Mouse (Mus musculus) bone marrow macrophage, adult 2 months (primary cell): ENCODE data around the gene A730009L09Rik.

Source experiments
- CTCF ChIP-seq: IDR thresholded peaks from 2 replicates; pipeline ENCODE4 v1.5.1; 2012; ENCODE audit warnings: low read depth, mild to moderate bottlenecking, low read length, moderate library complexity
- POLR2A ChIP-seq: IDR thresholded peaks from 2 replicates; pipeline ENCODE4 v1.6.1; 2012; ENCODE audit warnings: mild to moderate bottlenecking, low read depth, low read length, borderline replicate concordance

DNA sequence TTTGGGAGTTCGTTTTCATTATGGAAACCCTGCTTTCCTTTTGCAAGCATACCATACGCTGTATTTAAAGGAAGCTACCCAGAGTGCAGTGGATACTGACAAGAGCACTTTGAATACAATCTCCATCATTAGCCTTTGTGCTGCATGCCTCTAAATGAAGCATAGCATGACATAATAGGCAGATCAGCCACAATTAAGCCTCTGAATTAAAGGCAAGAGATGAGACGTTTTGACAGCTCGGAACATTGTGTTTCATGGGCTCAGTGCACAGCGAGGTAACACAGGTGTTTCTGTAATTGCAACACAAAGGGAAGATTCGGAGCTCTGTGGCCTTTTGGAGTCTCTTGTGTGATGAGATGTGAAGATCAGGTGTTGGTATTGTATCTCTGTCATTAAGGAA, 41.5 kb upstream of the A730009L09Rik start:
- TF ChIP-seq POLR2A (no peak), CTCF (no peak)
